Mouse (Mus musculus) forebrain, postnatal 0 days (tissue): Measurements from ENCODE around the gene Gm14391. TPM values are rescaled to one million over a fixed set of nuclear protein-coding genes. Genes with fewer than 3 reads are reported as not detected.
"Not testable (repeated sequence)": the region's sequence is repeated elsewhere in the genome, so short reads cannot be mapped to it uniquely, and the experiment has no call there.

Experiments used
- ATAC-seq: fragments of 200-750 bp; cut with Nextera tagmentation; 2 replicates; pipeline ENCODE4 v1.8.0; 2017; ENCODE audit warnings: mild to moderate bottlenecking, moderate library complexity
- DNase-seq: peaks from one replicate; pipeline ENCODE4 v3.0.0-alpha.2; 2015
- H3K27ac ChIP-seq: fragments of 300-500 bp; sonication (generic); 2 replicates; pipeline ENCODE4 v1.5.1; 2014; ENCODE audit warnings: low read depth, mild to moderate bottlenecking, antibody characterized with exemption, low read length, moderate library complexity, mixed read lengths
- H3K27me3 ChIP-seq: fragments of 300-500 bp; sonication (generic); 2 replicates; pipeline ENCODE4 v1.6.1; 2014; ENCODE audit warnings: mild to moderate bottlenecking, low read length, mixed read lengths; ENCODE audit not compliant: insufficient read depth
- H3K36me3 ChIP-seq: fragments of 300-500 bp; sonication (generic); 2 replicates; pipeline ENCODE4 v1.6.1; 2014; ENCODE audit warnings: mild to moderate bottlenecking, moderate library complexity; ENCODE audit not compliant: insufficient read depth
- H3K4me1 ChIP-seq: fragments of 300-500 bp; sonication (generic); 2 replicates; pipeline ENCODE4 v1.6.1; 2014; ENCODE audit warnings: antibody characterized with exemption; ENCODE audit not compliant: insufficient read depth
- H3K4me2 ChIP-seq: fragments of 300-500 bp; sonication (generic); 2 replicates; pipeline ENCODE4 v1.6.1; 2014; ENCODE audit warnings: low read depth, mild to moderate bottlenecking, moderate library complexity
- H3K4me3 ChIP-seq: fragments of 300-500 bp; sonication (generic); 2 replicates; pipeline ENCODE4 v1.5.1; 2014; ENCODE audit warnings: low read depth, low read length, mixed read lengths
- H3K9ac ChIP-seq: fragments of 300-500 bp; sonication (generic); 2 replicates; pipeline ENCODE4 v1.6.1; 2014; ENCODE audit warnings: mild to moderate bottlenecking
- H3K9me3 ChIP-seq: fragments of 300-500 bp; sonication (generic); 2 replicates; pipeline ENCODE4 v1.6.1; 2016; ENCODE audit warnings: low read length
- CTCF ChIP-seq: sonication (generic); IDR thresholded peaks from 2 replicates; pipeline ENCODE4 v1.5.1; 2016; ENCODE audit warnings: antibody characterized with exemption, control low read depth, low read depth
- WGBS: fragments of 180-500 bp; shearing (Covaris S2); extraction: QIAGEN DNeasy Blood & Tissue Kit; methylation state at CpG from one replicate; pipeline ENCODE4 v1.1.7; 2014; 5-methylcytosine and 5-hydroxymethylcytosine counted together
- polyA plus RNA-seq: library from polyadenylated mRNA; unstranded; fragments of >200 nt; fragmentation: Nextera tagmentation; extraction: Ambion mirVana; gene quantifications from 2 replicates; pipeline ENCODE4 v1.2.1, GENCODE M21; 2015
- total RNA-seq: library from RNA; depleted of rRNA; stranded (reverse); fragments of >200 nt; gene quantifications from 2 replicates; pipeline ENCODE4 v1.2.3, GENCODE M21; 2014; rRNA removed

Gm14391 gene
- total and polyA plus RNA-seq, 2 experiments from 2014 or later, result 10.5 to 22.0 TPM

DNA sequence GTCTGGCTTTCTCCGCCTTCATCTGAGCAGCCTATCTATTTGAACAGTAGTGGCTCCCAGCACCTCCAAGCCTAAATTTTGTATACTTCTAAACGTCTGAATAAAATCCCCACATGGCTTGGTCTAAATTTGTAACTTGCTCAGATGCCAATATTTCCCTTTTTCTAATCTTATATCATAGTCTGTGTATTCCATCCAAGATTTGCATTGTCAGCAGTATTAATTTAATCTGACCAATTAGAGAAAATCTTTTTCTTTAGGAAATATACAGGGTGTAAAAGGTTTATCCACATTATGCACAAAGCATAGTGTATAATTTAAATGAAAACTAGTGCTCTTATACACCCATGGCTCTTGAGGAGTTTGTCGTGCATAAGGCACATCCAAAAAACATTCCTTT, 48.1 kb downstream of the Gm14391 start:
- no peak overlapping the region for H3K4me2 ChIP-seq
- WGBS, result 86% methylated on average over 3 of the region's 3 CpGs
- H3K9ac ChIP-seq, result no peak overlapping the region
- no peak overlapping the region for H3K27ac ChIP-seq
- DNase-seq, result no peak
- H3K27me3 ChIP-seq, result no peaks in the 10 kb centered on the region
- H3K4me1 ChIP-seq, result no peaks in the 10 kb centered on the region
- no peaks in the 10 kb centered on the region for H3K36me3 ChIP-seq
- no peaks in the 10 kb centered on the region for H3K9me3 ChIP-seq
- ATAC-seq, result no peak
- no peak for TF ChIP-seq CTCF
- H3K4me3 ChIP-seq, result no peak overlapping the region

DNA sequence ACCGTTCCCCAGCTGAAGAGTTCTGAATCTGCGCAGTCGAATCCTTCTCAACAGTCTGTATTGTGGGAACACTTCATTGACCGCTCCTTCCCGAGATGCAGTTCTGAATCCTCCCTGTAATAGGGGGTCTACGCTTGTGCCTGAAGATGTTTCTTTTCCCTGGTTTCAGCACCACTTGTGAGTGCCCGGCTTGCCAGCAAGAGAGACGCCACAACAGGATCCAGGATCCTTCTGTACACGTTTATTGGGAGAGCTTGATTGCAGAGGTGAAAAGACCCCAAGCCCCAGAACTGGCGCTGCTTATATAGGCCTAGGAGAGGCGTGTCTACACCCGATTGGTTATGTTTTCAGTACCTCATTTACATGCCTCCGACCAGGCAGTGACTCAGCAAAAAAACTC, 50.0 kb downstream of the Gm14391 start:
- no peak overlapping the region for H3K27ac ChIP-seq
- H3K4me3 ChIP-seq, result no peak overlapping the region
- no peak for TF ChIP-seq CTCF
- H3K36me3 ChIP-seq, result no peaks in the 10 kb centered on the region
- H3K9ac ChIP-seq, result no peak overlapping the region
- WGBS, result 91% methylated on average over 13 of the region's 13 CpGs
- no peak for ATAC-seq
- H3K27me3 ChIP-seq, result no peaks in the 10 kb centered on the region
- no peaks in the 10 kb centered on the region for H3K4me1 ChIP-seq
- no peak for DNase-seq
- H3K9me3 ChIP-seq, result no peaks in the 10 kb centered on the region
- no peak overlapping the region for H3K4me2 ChIP-seq

DNA sequence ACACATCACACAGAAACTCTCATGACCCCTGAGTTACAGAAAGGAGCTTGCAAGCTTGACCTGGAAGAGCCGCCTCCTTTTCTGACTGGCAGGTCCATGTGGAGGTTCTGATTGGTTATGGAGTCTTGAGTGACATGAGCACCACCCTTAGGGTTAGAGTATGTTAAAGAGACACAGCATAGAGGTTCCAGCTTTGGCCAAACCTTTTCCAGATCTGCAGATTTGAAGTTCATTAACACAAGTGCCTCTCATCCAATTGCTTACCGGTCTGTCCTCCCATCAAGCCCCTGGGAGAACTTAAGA, 64.8 kb downstream of the Gm14391 start, which contains the start of gene Gm14399:
Gene Gm14399 (minus strand): TSS at position 20 of the 303 bp plus-strand sequence.
- H3K9ac ChIP-seq, result peak within 1 kb of the TSS; percentile 44
- H3K36me3 ChIP-seq, H3K27me3 ChIP-seq, H3K4me1 ChIP-seq, H3K9me3 ChIP-seq, ATAC-seq, H3K27ac ChIP-seq, DNase-seq: not testable (repeated sequence)
- H3K4me2 ChIP-seq, result peak within 1 kb of the TSS; percentile 44
- WGBS, result 8% methylated on average over 1 of the region's 2 CpGs
- peak within 1 kb of the TSS; percentile 31 for H3K4me3 ChIP-seq

DNA sequence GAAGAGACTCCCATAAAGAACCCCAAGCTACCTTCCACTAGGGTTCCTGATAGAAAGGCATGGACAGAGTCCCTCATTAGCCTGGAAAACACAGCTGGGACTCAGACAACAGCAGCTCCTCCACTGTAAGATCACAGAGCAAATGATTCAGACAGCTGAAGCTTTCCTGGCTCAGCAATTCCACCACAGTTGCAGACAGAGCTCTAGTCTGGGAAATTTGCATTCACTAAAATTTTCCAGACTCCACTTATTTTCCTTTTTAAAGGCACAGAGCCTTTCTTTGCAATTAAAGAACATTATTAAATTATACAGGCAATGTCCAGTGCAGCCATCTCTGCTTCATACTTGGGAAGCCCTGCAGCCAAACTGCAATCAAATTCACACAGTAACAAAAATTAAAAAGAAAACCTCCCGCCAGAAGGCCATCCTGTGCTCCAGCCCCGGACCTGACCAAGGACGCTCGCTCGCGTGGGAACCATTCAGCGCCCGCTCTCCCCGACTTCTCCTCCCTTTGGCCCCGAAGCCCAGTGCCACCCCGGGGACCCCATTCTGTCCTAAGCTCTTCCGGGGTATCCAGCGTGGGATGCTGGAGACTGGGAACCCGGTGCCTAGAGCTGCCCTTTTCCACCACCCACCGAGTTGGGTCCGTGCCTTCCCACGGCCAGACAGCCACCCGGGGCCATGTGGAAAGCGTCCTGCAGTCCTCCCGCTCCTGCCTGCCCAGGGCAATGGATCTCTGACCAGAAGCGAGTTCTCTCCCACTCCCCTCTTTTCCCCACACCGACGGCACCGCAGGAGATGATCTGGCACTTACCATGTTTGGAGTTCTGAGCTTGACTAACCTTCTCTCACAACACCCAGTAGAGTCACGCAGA, 65.4 kb downstream of the Gm14391 start:
- H3K27ac ChIP-seq, result not testable (repeated sequence)

More for the DNA sequence above, 65.4 kb downstream of the Gm14391 start:
- H3K27me3 ChIP-seq, ATAC-seq, H3K36me3 ChIP-seq, H3K9me3 ChIP-seq, H3K4me1 ChIP-seq: not testable (repeated sequence)
- peak overlapping the region; percentile 31 for H3K4me3 ChIP-seq
- DNase-seq, result peak; percentile 0
- H3K4me2 ChIP-seq, result peak overlapping the region; percentile 44
- H3K9ac ChIP-seq, result peak overlapping the region; percentile 44
- 5% methylated on average over 25 of the region's 25 CpGs for WGBS

Other genes with a start within 250 kb of the Gm14391 start
- 0.14 TPM in 1 of 2 replicates, not detected in the other for gene Gm14444, start 196.7 kb downstream of the Gm14391 start, total RNA-seq
- 0.16 TPM in 1 of 2 replicates, not detected in the other for gene Gm14444, start 196.7 kb downstream of the Gm14391 start, polyA plus RNA-seq
- 1.00 TPM in 1 of 2 replicates, not detected in the other for gene Gm14393, start 139.1 kb downstream of the Gm14391 start, total RNA-seq
- 0.78 and 0.96 TPM in 2 replicates for gene Gm14393, start 139.1 kb downstream of the Gm14391 start, polyA plus RNA-seq
- 13.8 and 15.5 TPM in 2 replicates for gene Gm14399, start 64.9 kb downstream of the Gm14391 start, total RNA-seq
- gene Gm14399, start 64.9 kb downstream of the Gm14391 start, polyA plus RNA-seq, result 4.0 and 4.2 TPM in 2 replicates
- 1.7 and 2.6 TPM in 2 replicates for gene Gm14443, start 31.0 kb downstream of the Gm14391 start, total RNA-seq
- 0.62 and 0.65 TPM in 2 replicates for gene Gm14443, start 31.0 kb downstream of the Gm14391 start, polyA plus RNA-seq
- gene Gm14440, start 68.2 kb upstream of the Gm14391 start, total RNA-seq, result not detected in 2 replicates
- gene Gm14440, start 68.2 kb upstream of the Gm14391 start, polyA plus RNA-seq, result not detected in 2 replicates
- gene Gm4631, start 131.3 kb upstream of the Gm14391 start, total RNA-seq, result 14.5 and 18.9 TPM in 2 replicates
- gene Gm4631, start 131.3 kb upstream of the Gm14391 start, polyA plus RNA-seq, result 4.7 and 7.8 TPM in 2 replicates
- gene Zfp968, start 165.5 kb upstream of the Gm14391 start, total RNA-seq, result 5.9 and 6.6 TPM in 2 replicates
- 3.8 and 5.7 TPM in 2 replicates for gene Zfp968, start 165.5 kb upstream of the Gm14391 start, polyA plus RNA-seq
- gene Gm4724, start 228.9 kb upstream of the Gm14391 start, total RNA-seq, result 7.1 and 10.7 TPM in 2 replicates
- 30.1 and 32.0 TPM in 2 replicates for gene Gm4724, start 228.9 kb upstream of the Gm14391 start, polyA plus RNA-seq